Comparison of ENCODE assay signal across 17 mouse cellular contexts in the genomic region with DNA sequence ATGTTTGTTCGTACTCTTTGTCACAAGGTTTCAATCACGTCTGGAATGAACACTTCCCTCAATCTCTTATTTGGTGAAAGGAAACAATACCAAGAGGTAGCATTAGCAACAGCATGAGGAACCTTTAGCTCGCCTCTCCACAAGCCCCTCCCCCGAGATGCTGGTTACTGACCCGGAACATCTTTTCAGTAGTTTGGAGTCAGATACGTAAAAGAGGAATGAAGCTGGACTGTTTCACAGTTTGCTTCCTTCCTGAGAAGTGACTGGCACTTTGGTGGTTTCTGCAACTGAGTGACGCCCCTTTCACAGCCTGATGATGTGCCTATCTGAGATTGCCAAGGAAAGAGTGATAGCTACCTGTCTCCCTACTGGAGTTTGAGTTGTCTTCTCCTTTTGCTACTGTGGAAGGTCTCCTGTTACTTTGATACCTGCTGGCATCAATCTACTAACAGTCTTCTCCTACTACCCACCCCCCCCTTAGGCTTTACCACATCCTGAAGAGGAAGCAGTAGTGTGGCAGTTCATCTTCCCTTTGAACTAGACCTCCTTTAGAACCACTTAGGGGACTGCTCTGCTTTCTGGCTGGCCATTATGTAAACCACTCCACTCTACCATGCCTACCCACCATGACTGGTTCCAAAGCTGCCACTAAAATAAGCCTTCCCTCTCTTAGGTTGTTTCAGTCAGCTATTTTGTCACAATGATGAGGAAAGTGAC. TPM values are rescaled to one million over a fixed set of nuclear protein-coding genes. Genes with fewer than 3 reads are reported as not detected.
DNase-seq lines count a peak whose midpoint lies in the region; ATAC-seq and TF ChIP-seq lines count a peak whose summit lies in the region.
"Had no signal": no experiment of that assay in that cellular context is flagged by ENCODE, and none has a peak within 500 bp of the region (broad histone marks: within the 10 kb centered on the region; RNA-seq: fewer than 3 reads in every experiment).

No protein-coding gene starts in this region.

- H3K27ac ChIP-seq in lung, embryonic 16.5 days (ENCODE audit: low read length) = peak overlapping the region; percentile 56
- peak overlapping the region; percentile 79 for H3K27ac ChIP-seq in liver, postnatal 0 days (ENCODE audit: low read depth)
- H3K27ac ChIP-seq in hindbrain, embryonic 10.5 days = no peak overlapping the region
- H3K27ac ChIP-seq: forebrain, embryonic 12.5 days; hindbrain, embryonic 15.5 days had no signal

- no peak for ATAC-seq in lung, embryonic 16.5 days (ENCODE audit: low read depth)
- peak; percentile 70 for ATAC-seq in liver, postnatal 0 days

- no peaks in the 10 kb centered on the region for H3K9me3 ChIP-seq in lung, embryonic 16.5 days (ENCODE audit: control insufficient read depth, low read length)
- H3K9me3 ChIP-seq in liver, postnatal 0 days (ENCODE audit: low read length) = no peaks in the 10 kb centered on the region
- no peaks in the 10 kb centered on the region for H3K9me3 ChIP-seq in hindbrain, embryonic 10.5 days
- H3K9me3 ChIP-seq: forebrain, embryonic 12.5 days; heart, embryonic 12.5 days; hindbrain, embryonic 15.5 days had no signal

- DNase-seq in lung, adult 2 months = no peak
- peak; percentile 46 for DNase-seq in liver, postnatal 0 days
- peak; percentile 87 for DNase-seq in splenic B cell, adult 2 months (ENCODE audit: low read depth, low spot score)
- no peak for DNase-seq in hindbrain, embryonic 10.5 days (ENCODE audit: low spot score)
- no peak for DNase-seq in cerebellum, postnatal 4 days (ENCODE audit: low spot score in 2 of 2)
- DNase-seq in MN1 (ENCODE audit: low spot score) = no peak
- DNase-seq: adrenal gland, adult 8-10 months; cerebellum, postnatal 36 days; gastrocnemius, postnatal 10 days; kidney, adult 8-10 months; left cerebral cortex, postnatal 4 days had no signal

- H3K27me3 ChIP-seq in lung, embryonic 16.5 days (ENCODE audit: control insufficient read depth, insufficient read depth, low read depth, low read length) = no peaks in the 10 kb centered on the region
- no peaks in the 10 kb centered on the region for H3K27me3 ChIP-seq in liver, postnatal 0 days (ENCODE audit: insufficient read depth, low read length)
- no peaks in the 10 kb centered on the region for H3K27me3 ChIP-seq in splenic B cell, adult 2 months (ENCODE audit: control insufficient read depth, insufficient read depth, low read length, poor library complexity, severe bottlenecking)
- no peaks in the 10 kb centered on the region for H3K27me3 ChIP-seq in hindbrain, embryonic 10.5 days (ENCODE audit: insufficient read depth, poor library complexity, severe bottlenecking)
- H3K27me3 ChIP-seq: forebrain, embryonic 12.5 days; heart, embryonic 12.5 days; hindbrain, embryonic 15.5 days; megakaryocyte, embryonic 14.5 days had no signal

- H3K36me3 ChIP-seq in lung, embryonic 16.5 days (ENCODE audit: control insufficient read depth, insufficient read depth, low read length) = no peaks in the 10 kb centered on the region
- no peaks in the 10 kb centered on the region for H3K36me3 ChIP-seq in liver, postnatal 0 days (replicated peaks; ENCODE audit: insufficient read depth, low read length)
- H3K36me3 ChIP-seq in splenic B cell, adult 2 months (ENCODE audit: control insufficient read depth, insufficient read depth, low read length, poor library complexity, severe bottlenecking) = no peaks in the 10 kb centered on the region
- no peaks in the 10 kb centered on the region for H3K36me3 ChIP-seq in hindbrain, embryonic 10.5 days
- H3K36me3 ChIP-seq: forebrain, embryonic 12.5 days; heart, embryonic 12.5 days; hindbrain, embryonic 15.5 days had no signal

- TF ChIP-seq CTCF in lung, adult 2 months (IDR thresholded peaks at IDR 0.05; ENCODE audit: insufficient read depth, low read length) = no peak
- no peak for TF ChIP-seq CTCF in liver, postnatal 0 days (IDR thresholded peaks at IDR 0.05; ENCODE audit: low read depth)

- no peak overlapping the region for H3K4me2 ChIP-seq in lung, embryonic 16.5 days (ENCODE audit: low read depth, low read length)
- H3K4me2 ChIP-seq in liver, postnatal 0 days (ENCODE audit: low read depth, low read length) = no peak overlapping the region
- H3K4me2 ChIP-seq: forebrain, embryonic 12.5 days; heart, embryonic 12.5 days; hindbrain, embryonic 15.5 days had no signal

- no peak overlapping the region for H3K4me3 ChIP-seq in lung, embryonic 16.5 days (ENCODE audit: low read length)
- H3K4me3 ChIP-seq in lung, adult 2 months (replicated peaks; ENCODE audit: extremely low read depth, low read depth, low read length) = no peak overlapping the region
- H3K4me3 ChIP-seq in liver, postnatal 0 days (ENCODE audit: low read depth, low read length) = no peak overlapping the region
- no peak overlapping the region for H3K4me3 ChIP-seq in hindbrain, embryonic 10.5 days
- H3K4me3 ChIP-seq: forebrain, embryonic 12.5 days; heart, embryonic 12.5 days; hindbrain, embryonic 15.5 days; megakaryocyte, embryonic 14.5 days; myocyte had no signal

- no peak overlapping the region for H3K9ac ChIP-seq in lung, embryonic 16.5 days (ENCODE audit: low read length)
- no peak overlapping the region for H3K9ac ChIP-seq in liver, postnatal 0 days (replicated peaks)
- H3K9ac ChIP-seq: forebrain, embryonic 12.5 days; heart, embryonic 12.5 days; hindbrain, embryonic 15.5 days had no signal

- 70% methylated on average over 7 of the region's 7 CpGs for WGBS in lung, embryonic 16.5 days
- WGBS in lung, adult 2 months = 60% methylated on average over 7 of the region's 7 CpGs
- 37% methylated on average over 7 of the region's 7 CpGs for WGBS in liver, postnatal 0 days (ENCODE audit: insufficient replicate concordance)
- WGBS in hindbrain, embryonic 10.5 days = 65% methylated on average over 7 of the region's 7 CpGs

- TF ChIP-seq EP300 in liver, postnatal 0 days (IDR thresholded peaks at IDR 0.05; ENCODE audit: low read depth) = no peak

- TF ChIP-seq POLR2A in lung, adult 2 months (IDR thresholded peaks at IDR 0.05; ENCODE audit: borderline replicate concordance, extremely low read depth, low read depth, low read length) = no peak

- peaks cover 2% of the 10 kb centered on the region; the same call in 1 of the 2 replicates for H3K4me1 ChIP-seq in lung, embryonic 16.5 days (replicated peaks; ENCODE audit: control insufficient read depth, insufficient read depth, low read length)
- H3K4me1 ChIP-seq in lung, adult 2 months (ENCODE audit: control insufficient read depth, insufficient read depth, low read length) = no peaks in the 10 kb centered on the region
- no peaks in the 10 kb centered on the region for H3K4me1 ChIP-seq in liver, postnatal 0 days (ENCODE audit: insufficient read depth)
- 0 out of 2 replicates have a peak, but pooled peaks cover 3% of the 10 kb centered on the region for H3K4me1 ChIP-seq in hindbrain, embryonic 10.5 days (replicated peaks)
- H3K4me1 ChIP-seq: forebrain, embryonic 12.5 days; heart, embryonic 12.5 days; hindbrain, embryonic 15.5 days had no signal

RNA-seq across cellular contexts. Expression of a gene that starts 29.2 kb away (rescaled TPM):
- 9.2 and 10.7 TPM in 2 replicates for polyA plus RNA-seq in lung, embryonic 16.5 days (2015; fragmentation: Nextera tagmentation; extraction: Ambion mirVana)
- 12.2 and 14.7 TPM in 2 replicates for polyA plus RNA-seq in lung, adult 2 months (2012; rRNA removed)
- polyA plus RNA-seq in liver, postnatal 0 days (2015; fragmentation: Nextera tagmentation; extraction: Ambion mirVana) = 1.8 and 2.8 TPM in 2 replicates
- 1.7 and 2.4 TPM in 2 replicates for polyA plus RNA-seq in hindbrain, embryonic 10.5 days (2016; fragmentation: Nextera tagmentation; extraction: Ambion mirVana)

Comparison
In these comparisons a context has a peak if more than half of its experiments do, and no peak if none do; other contexts are left out.
1. DNase-seq: peak in liver, postnatal 0 days (single experiment) and splenic B cell, adult 2 months (single experiment); none in lung, adult 2 months (single experiment), hindbrain, embryonic 10.5 days (single experiment), cerebellum, postnatal 4 days (0 of 2) and MN1 (single experiment).